Mouse (Mus musculus) liver (tissue): ENCODE measurements around the gene Mfap2.

ENCODE experiments used
- DNase-seq: peaks from one replicate; pipeline ENCODE4 v3.0.0-alpha.2; 2020; ENCODE audit warnings: mixed read lengths

Gene Mfap2

DNA sequence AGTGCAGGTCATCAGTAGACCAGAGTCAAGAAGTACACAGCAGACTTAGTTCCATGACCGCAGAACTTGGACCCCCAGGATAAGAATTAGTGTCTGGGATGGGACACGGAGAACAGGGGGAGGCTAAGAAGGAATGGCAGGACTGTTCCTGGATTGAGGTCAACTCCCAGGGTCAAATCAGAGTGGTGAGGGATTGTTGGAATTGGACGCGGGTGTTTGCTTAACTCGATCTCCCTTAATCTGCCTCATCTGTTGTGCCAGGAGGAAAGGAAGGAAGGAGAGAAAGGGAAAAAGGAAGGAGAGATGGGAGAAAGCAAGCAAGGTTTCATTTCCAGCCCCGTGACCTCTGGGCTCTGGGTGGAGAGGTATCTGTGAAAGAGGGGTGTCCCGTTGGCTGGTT lies at the start of gene Mfap2:
Gene Mfap2 (plus strand): TSS at position 301 of the 400 bp plus-strand sequence.
- no peak for DNase-seq

DNA sequence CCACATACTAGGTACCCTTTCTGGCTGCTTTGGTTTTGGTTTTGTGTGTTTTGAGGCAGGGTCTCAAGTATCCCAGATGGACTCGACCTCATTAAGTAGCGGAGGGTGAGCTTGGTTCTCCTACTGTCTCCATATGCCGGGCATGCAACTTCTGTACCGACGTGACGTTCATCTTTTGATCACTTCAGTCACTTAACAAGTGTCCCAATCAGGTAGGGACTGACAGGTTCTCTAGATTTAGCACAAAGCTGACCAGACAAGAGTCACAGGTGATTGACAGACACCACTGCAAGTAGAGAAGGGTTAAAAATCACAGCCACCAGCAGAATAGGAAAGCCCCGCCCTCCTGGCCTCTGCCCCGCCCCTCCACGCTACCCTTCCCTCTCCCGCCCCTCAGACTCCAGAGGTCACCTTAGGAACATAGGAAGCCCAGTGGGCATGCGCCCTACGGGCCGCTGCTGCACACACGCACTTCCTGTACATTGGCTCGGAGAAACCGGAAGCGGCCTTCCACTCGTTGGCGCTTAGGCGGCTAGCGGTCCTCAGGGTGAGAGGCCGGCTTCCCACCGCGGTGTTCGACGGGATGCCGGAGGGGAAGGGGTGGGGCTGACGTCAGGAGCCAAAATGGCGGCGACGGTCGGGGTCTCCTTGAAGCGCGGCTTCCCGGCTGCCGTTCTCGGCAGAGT lies 49.3 kb upstream of the Mfap2 start, which contains the start of gene Sdhb:
Gene Sdhb (plus strand): TSS at position 423 of the 686 bp plus-strand sequence.
- peak; percentile 96 for DNase-seq

DNA sequence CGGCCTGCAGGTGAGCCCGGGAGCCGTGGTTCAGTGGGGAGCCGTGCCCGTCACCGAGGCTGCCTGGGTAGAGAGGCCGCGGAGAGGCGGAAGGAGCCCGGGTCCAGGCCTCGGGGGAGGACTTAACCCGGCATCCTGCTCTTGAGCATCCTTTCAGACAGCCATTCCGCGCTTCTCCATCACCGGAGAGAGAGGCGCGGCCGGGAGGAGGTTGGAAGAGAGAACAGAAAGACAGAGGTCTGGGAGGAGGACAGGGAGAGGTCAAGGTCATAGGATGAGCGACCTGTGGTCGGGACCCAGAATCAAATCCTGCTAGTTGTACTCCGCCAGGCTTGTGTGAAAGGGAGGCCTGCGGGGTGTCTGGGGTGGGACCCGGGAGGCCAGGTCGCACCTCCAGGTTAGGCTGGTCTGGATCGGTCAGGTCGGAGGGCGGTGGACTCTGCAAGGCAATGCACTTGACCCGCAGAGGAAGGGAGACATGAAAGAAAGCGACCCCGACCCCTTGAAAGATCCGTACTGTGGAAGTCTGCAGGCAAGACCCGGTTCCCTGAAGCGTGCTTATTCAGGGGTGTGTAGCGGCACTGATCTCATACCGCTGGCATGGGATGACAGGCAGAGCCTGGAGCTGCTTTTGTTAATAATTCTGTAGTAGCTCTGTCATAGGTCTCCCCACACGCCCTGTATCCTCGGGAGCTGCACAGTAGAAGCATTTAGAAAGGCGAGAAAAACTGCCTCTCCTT lies 48.6 kb upstream of the Mfap2 start:
- peak; percentile 23 for DNase-seq

DNA sequence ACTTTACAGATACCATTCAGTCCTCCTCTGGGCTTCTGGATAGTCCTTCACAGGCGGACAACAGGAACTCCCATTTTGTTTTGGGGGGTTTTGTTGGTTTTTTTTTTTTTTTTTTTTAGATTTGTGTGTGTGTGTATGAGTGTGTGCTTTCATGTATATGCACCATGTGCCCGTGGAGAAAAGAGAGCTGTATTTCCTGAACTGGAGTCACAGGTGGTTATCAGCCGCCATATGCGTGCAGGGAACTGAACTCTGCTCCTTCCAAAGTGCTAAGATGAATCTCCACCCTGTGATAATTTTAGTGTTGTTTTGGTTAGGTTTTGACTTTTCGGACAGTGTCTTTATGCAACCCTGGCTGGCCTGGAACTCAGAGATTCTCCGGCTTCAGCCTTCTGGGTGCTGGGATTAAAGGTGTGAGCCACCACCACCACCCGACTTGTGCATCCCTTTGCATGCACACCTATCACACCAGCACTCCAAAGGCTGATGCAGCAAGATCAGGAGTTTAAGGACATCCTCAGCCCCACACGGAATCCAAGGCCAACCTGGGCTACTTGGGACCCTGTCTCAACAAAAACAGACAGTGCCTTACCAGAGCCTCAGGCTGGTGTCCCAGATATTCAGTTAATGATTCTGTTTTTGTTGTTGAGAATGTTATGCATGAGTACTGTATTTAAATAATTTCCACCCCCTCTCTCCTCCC lies 47.9 kb upstream of the Mfap2 start:
- no peak for DNase-seq

DNA sequence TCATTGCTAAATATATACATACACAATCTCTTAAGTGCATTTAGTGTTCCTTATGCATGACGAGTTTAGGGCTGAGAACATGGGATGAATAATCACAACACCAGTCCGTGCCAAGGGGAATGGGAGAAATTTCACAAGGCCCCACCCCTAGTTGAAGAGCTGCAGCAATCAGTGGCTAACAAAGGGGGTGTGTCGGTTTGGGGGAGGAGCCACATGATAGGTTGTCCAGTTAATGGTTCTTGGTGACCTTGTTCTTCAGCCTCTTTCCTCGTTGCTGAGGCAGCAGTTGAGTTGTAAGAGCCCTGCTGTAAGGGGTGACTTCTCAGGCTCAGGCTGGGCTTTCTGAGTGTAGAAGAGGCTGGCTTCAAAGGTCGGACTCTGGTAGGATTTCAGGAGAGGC lies 47.3 kb upstream of the Mfap2 start:
- DNase-seq = peak; percentile 66

DNA sequence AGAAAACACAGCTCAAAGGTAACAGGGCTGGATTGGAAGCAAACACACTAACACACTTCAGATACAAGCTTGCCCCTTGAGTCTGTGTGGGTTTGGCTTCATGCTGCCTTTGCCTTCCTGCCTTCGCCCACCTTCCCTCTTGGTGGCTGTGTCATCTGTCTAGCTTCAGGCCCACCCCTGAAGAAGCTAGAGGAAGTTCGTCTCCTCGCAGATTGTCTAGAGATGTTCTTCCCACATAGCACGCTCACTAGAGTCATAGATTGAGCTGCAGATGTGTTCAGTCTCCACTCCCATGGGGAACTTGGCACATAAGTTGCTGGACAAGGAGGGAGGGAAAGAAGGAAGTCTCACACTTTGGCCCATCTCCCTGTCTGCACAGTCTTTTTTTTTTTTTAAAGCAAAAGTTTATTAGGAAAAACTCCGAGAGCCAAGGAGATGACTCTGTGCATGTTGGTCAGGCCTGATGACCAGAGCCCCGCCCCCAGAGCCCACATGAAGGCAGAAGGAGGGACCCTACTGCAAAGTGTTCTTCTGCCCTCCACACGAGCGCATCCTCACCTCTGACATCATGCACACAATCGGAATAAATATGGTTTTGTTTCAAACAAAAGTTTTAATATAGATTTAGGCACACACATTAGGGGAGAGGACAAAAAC lies 46.1 kb upstream of the Mfap2 start:
- DNase-seq = no peak

DNA sequence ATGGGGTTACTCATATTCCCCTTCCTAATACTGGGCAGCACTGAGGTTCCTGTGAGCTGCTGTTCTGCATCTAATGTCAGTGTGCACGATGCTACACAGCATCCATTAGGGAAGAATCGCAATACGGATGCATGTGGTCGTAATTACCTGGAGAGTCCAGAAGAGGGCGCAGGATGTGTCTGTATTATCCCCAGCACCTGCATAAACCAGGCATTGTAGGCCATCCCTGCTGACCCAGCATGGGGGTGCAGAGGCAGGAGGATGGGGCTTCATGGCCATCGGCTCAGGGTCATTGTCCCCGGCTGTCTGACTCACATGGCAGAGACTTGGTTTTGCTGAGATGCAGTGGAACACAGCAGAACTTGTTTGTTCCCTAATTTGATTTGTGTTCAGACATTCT lies 45.6 kb upstream of the Mfap2 start:
- peak; percentile 68 for DNase-seq

DNA sequence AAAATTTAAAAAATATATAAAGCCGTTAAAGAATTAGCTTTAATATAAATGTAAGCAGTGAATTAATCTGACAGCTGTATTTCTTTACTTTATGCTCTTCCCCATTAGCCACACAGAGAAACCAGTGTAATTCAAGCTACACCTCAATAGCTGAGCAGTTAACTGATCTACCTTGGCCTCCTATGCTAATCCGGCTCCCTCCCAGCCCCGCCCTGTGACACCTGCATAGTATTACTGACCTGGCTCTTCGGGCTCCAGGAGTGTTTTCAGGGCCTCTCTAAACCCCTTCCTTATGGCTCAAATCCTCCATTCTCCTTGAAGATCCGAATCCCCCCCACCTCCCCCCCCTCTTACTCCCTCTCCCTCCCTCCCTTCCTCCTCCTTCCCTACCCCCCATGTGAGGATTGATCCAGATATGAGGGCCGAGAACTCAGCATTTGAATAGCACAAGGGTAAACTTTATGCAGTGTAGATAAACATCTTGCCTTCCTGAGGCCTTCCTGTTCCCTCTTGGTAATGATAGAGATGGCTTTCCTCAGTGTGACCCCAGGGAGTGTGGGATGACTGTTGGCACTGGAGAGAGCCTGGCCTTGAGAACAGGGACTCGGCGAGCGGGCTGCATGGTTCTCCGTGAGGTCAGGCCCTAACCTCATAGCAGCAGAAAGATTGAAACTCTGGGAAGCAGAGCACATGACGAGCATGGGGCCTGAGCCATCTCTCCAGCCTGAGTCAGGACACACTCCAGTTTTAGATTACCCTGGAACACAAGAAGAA lies 42.6 kb upstream of the Mfap2 start:
- DNase-seq = no peak

DNA sequence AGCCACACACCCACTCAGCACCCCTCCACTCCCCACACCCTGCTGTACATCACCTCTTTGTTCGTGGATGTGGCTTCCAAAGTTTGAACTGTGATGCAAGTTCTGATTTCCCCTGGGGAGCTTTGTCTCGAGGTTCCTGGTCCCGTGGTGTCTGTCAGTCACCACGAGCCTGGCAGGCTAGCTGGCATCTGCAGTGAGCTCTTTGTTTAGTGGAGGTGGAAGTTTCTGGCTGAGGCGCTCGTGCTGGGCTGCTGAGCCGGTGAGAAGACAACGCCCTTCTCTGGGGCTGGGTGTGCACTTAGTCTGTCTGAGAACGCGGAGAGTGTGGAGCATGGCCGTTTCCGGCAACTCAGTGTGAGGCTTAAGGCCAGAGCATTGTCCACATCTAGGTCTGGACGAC lies 38.5 kb upstream of the Mfap2 start:
- DNase-seq = no peak

DNA sequence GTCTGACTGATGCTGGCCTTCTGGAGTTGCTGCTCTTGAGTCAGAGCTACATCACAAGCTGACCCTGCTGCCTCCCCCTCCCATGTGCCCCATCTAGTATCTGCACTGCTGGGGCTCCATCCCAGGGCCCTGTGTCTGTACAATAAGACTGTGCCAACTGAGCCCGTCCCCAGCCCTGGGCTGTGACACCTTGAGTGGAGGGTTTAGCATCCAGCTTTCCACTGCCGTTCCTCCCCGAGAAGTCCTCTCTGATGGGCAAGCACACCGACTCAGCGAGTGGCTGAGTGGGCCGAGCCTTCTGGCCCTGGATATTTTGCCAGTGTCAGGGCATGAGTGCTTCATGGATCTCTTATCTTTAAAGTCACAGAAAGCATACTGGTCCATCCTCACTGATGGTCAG lies 35.8 kb upstream of the Mfap2 start:
- no peak for DNase-seq

DNA sequence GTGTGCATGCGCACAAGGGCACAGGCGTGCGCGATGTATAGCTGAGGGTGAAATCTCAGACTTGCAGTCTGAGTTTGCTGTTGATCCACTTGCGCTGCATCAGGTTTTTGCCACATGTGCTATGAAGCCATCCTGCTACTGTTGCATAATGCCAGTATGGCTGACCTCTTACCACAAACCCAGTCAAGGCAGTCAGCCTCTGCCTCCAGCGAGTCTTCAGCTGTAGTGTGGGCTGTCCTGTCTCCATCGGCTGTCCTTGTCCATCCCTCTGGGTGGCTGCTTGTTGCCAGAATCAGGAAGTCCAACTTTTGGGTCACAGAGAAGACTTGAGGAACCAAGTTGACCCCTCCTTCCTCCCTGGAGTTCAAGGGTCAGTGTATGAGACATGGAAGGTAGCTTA lies 34.9 kb upstream of the Mfap2 start:
- no peak for DNase-seq

DNA sequence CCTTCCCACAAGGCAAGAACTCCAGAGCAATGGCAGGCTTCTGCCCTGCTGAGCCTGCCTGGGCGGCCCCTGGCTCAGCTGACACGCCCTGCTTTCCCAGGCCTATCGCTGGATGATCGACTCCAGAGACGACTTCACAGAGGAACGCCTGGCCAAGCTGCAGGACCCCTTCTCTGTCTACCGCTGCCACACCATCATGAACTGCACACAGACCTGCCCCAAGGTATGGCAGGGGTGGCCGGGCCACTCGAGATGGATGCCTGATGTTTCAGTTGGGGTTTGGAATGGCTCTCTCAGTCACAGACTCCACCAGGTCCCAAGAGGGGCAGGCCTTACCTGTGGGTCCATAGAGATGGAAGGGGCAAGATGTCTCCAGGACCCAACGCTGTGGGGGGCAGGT lies 32.9 kb upstream of the Mfap2 start:
- no peak for DNase-seq

DNA sequence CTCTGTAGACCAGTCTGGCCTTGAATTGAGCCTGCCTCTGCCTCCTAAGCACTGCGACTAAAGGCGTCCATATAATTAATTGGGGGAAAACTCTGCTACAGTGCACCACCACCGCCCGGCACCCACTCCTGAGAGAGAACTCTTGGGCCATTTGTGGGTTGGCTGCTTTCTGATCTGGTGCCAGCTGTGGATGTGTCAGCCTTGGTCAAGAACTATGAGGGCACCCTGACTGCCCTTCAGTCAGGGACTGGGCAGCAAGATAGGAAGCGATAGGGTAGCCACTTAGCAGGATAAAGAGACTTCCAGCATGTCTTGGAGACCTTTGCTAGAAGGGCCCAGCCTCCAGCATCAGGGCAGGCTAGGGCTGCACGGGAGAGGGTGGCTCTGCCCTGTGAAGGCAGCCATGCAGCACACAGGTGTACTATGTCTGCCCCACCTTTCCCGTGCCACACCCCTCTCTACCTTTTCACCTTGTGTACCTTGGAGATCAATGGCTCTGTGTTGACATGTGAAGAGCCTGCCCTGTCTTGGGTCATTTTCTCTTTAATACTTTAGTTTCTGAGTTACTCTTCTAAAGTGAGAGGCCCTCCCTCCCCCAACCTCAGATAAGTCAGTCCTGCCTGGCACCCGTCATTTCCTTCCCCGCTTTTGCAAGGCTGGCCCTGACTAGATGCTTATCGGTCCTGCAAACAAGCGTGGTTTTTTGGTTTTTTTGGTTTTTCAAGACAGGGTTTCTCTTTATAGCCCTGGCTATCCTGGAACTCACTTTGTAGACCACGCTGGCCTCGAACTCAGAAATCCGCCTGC lies 32.1 kb upstream of the Mfap2 start:
- no peak for DNase-seq

DNA sequence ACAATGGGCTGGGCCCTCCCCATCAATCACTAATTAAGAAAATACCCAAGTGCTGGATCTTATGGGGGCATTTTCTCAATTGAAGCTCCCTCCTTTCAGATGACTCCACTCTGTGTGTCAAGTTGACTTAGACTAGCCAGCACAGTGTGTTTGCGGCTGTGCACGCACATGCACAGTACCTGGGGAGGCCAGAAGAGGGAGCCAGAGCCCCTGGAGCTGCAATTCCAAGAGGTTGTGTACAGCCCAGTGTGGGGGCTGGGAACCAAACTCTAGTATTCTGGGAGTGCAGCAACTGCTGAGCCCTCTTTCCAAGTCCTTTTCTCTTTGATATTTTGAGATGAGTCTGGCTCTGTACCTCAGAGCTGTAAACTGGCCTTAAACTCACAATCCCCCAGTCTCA lies 28.6 kb upstream of the Mfap2 start:
- DNase-seq = peak; percentile 40

DNA sequence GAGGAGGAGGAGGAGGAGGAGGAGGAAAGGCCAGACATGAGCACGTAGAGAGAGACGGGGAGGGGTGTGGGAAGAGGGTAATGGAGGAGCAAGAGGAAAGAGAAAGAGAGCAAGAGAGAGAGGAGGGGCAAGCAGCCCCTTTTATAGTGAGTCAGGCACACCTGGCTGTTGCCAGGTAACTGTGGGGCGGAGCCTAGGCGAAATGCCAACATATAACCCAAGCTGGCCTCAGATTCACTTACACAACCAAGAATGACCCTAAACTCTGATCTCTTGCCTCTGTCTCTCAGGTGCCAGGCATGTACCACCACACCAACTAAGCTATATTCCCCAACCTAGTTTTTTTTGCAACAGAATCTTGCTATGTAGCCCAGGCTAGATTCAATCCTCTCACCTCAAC lies 27.4 kb upstream of the Mfap2 start:
- DNase-seq = no peak

DNA sequence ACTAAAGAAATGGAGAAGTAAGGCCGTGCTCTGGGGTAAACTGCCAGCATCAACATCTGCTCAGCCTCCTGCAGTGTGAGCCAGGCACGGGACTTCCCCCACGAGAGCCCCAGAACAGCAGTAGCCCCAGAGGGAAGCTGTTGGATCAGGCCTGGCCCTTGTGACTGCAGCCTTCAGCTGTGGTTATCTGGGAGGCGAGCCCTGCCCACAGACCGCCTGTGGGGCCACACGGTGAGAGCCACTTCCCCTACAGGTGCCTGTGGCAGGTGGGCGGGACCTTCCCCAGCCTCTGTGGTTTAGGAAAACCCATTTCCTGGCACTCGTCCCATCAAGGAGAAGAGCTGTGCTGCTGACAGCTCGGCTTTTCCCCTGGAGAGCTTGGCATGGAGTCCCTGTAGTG lies 26.8 kb upstream of the Mfap2 start:
- DNase-seq = peak; percentile 70

DNA sequence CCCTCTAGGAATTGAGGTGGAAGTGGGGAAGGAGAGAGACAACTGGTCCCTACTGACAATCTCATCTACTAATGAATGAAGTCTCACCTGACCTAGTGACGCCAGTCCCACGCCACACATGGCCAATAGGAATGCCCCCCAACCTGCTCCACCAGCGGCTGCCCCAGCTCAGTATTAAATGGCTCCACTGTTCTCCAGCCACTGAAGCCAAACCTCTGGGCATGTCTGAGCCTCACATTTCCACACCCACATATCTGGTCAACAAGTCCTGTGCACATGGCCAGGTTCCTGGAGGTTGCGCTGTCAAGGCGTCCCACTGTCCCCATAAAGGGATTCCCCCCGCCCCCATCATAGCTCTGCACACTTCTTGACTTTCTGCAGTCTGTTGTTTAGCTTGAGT lies 25.7 kb upstream of the Mfap2 start:
- no peak for DNase-seq

DNA sequence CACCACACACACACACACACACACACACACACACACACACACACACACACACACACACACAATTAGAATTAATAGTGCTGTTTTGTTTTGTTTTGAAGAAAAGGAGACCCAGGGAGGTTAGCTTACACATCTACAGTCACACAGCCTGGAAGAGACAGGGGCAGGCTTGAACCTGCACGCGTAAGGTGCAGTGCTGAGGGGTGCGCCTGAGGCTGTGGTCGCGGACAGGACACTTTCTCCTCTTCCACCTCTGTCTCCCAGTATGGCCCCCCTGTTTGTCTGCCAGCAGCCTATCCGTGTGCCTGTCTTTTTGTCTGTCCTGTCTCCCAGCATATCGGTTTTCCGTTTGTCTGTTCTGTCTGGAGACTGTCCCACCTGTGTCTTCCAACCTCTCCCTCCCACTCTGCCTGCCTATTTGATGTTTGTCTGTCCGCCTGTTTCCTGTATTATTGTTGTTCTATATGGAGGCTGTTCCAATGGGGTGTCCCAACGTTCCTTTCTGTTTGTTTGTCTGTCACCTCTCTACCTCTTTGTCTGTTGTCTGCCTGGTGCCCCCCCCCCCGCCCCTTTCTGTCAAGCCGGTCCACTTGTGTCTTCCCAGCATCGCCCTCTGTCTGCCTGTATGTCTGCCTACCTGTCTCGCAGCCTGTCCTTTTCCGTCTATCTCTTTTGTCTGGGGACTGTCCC lies 24.1 kb upstream of the Mfap2 start:
- DNase-seq = no peak

DNA sequence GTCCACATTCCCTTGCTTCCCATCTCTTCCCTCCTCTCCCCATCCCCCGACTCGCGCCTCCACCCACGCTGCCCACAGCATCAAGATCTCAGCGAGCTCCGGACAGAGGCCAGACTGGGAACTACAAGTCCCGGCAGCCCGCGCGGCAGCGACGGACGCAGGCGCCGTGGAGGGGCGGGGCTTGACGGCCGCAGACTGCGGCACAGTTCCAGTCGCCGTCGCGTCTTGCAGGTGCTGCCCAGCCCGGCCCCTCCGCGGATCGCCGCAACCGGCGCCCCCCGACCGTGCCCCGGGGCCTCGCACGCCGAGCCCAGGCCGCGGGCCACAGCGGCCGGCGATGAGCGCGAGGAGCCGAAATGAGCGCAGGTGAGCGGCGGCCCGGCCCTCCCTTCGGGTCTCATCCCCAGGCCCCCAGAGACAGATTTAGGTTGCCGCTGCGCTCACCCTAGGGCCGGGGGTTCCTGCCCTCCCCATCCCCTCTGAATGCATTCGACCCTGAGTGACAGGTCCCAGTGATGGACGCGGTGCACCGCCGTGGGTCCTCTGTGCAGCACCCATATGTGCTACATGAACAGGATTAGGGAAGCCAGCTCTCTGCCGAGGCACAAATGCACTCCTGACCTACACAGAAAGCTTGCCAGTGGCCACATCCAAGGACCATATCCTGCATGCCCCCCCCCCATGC lies 23.4 kb upstream of the Mfap2 start, which contains the start of gene Atp13a2:
Gene Atp13a2 (plus strand): TSS at position 163 of the 685 bp plus-strand sequence.
- peak; percentile 89 for DNase-seq

DNA sequence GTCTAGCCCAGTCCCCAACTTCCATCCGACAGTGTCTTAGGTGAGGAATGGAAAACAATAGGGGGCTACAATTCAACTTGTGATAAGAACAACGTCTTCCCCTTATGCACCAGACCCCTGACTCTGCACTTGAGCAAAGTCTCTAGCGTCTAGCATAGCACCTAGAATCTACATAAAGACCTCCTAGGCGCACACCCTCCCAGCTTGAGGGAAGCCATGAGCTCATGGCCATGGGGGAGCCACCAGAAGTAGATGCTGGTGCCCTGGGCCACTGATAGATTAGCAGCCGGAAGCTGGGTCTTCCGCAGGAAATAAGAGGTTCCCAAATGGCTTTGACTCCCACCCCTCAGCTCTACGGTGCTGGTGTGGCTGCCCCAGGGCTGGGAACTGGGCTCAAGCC lies 22.7 kb upstream of the Mfap2 start:
- no peak for DNase-seq
